Mouse (Mus musculus) intestine, embryonic 14.5 days (tissue): ENCODE results near the gene Tcf7l2. TPM values are rescaled to one million over a fixed set of nuclear protein-coding genes. Genes with fewer than 3 reads are reported as not detected.

Experiments used
- ATAC-seq: fragments of 200-750 bp; cut with Nextera tagmentation; replicated peaks from 2 replicates; pipeline ENCODE4 v1.8.0; 2017; ENCODE audit warnings: low read depth, moderate number of reproducible peaks, moderate TSS enrichment, moderate library complexity; ENCODE audit not compliant: low FRiP score, low TSS enrichment
- DNase-seq: peaks from one replicate; pipeline ENCODE4 v3.0.0-alpha.2; 2018; ENCODE audit warnings: low spot score
- H3K27ac ChIP-seq: fragments of 300-500 bp; sonication (generic); 2 replicates; pipeline ENCODE4 v1.5.1; 2014; ENCODE audit warnings: low read depth, mild to moderate bottlenecking, control low read depth
- H3K27me3 ChIP-seq: fragments of 300-500 bp; sonication (generic); replicated peaks from 2 replicates; pipeline ENCODE4 v1.6.1; 2014; ENCODE audit warnings: low read length, control low read depth; ENCODE audit not compliant: control insufficient read depth, insufficient read depth
- H3K36me3 ChIP-seq: fragments of 300-500 bp; sonication (generic); 2 replicates; pipeline ENCODE4 v1.6.1; 2014; ENCODE audit warnings: low read length, control low read depth; ENCODE audit not compliant: control insufficient read depth, insufficient read depth
- H3K4me1 ChIP-seq: fragments of 300-500 bp; sonication (generic); replicated peaks from 2 replicates; pipeline ENCODE4 v1.6.1; 2014; ENCODE audit warnings: low read length, control low read depth, mixed read lengths; ENCODE audit not compliant: control insufficient read depth, insufficient read depth
- H3K4me2 ChIP-seq: fragments of 300-500 bp; sonication (generic); 2 replicates; pipeline ENCODE4 v1.6.1; 2014; ENCODE audit warnings: low read length
- H3K4me3 ChIP-seq: fragments of 300-500 bp; sonication (generic); 2 replicates; pipeline ENCODE4 v1.5.1; 2014; ENCODE audit warnings: low read depth, low read length, control low read depth, mixed read lengths
- H3K9ac ChIP-seq: fragments of 300-500 bp; sonication (generic); 2 replicates; pipeline ENCODE4 v1.6.1; 2014; ENCODE audit warnings: mild to moderate bottlenecking, low read length
- H3K9me3 ChIP-seq: fragments of 300-500 bp; sonication (generic); 2 replicates; pipeline ENCODE4 v1.6.1; 2016; ENCODE audit warnings: low read length, control low read depth; ENCODE audit not compliant: control insufficient read depth
- WGBS: fragments of 180-500 bp; shearing (Covaris S2); extraction: QIAGEN DNeasy Blood & Tissue Kit; methylation state at CpG from one replicate; pipeline ENCODE4 v1.1.7; 2014; 5-methylcytosine and 5-hydroxymethylcytosine counted together
- polyA plus RNA-seq: library from polyadenylated mRNA; unstranded; fragments of >200 nt; fragmentation: Nextera tagmentation; extraction: Ambion mirVana; gene quantifications from 2 replicates; pipeline ENCODE4 v1.2.1, GENCODE M21; 2014

Tcf7l2 gene
- polyA plus RNA-seq, 1 experiment from 2014 or later = 97.2 TPM

DNA sequence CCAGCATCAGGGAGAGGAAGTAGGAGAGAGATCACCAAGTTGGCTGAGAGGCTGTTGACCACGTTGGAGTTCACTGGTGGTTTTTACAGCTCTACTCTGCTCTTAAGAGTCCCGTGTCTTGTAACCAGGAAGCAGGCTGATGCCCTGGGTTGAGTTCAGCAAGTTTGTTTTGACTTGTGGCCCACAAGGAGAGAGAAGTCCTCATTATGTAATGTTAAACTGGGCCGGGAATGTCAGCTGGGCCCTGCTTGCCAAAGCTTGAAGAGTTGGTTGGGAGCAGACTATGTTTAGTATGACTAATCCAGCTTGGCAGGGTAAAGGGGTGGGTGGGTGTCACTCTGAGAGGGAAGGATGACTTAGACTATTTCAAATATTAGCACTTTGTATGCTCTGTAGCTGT is 134.9 kb downstream of the Tcf7l2 start:
- no peaks in the 10 kb centered on the region for H3K9me3 ChIP-seq
- peaks cover 7% of the 10 kb centered on the region for H3K4me1 ChIP-seq
- H3K9ac ChIP-seq = no peak overlapping the region
- DNase-seq (no peak), ATAC-seq (no peak)
- WGBS = 48% methylated on average over 3 of the region's 3 CpGs
- H3K36me3 ChIP-seq = no peaks in the 10 kb centered on the region
- H3K4me2 ChIP-seq = no peak overlapping the region
- no peak overlapping the region for H3K27ac ChIP-seq
- H3K27me3 ChIP-seq = no peaks in the 10 kb centered on the region
- H3K4me3 ChIP-seq = no peak overlapping the region

GRCm38 (mm10) chr19:55877404-55877915 is 135.8 kb downstream of the Tcf7l2 start:
- Histone ChIP-seq H3K4me1 (peaks cover 7% of the 10 kb centered on the region), H3K9me3 (no peaks in the 10 kb centered on the region), H3K27ac (no peak overlapping the region), H3K9ac (no peak overlapping the region), H3K4me2 (no peak overlapping the region), H3K36me3 (no peaks in the 10 kb centered on the region), H3K27me3 (no peaks in the 10 kb centered on the region), H3K4me3 (no peak overlapping the region)
- ATAC-seq (peak; percentile 57; the same call in 1 of the 2 replicates), DNase-seq (peak; percentile 77)
- 65% methylated on average over 7 of the region's 7 CpGs for WGBS

GRCm38 (mm10) chr19:55880664-55881359 is 139.2 kb downstream of the Tcf7l2 start:
- H3K27ac ChIP-seq = no peak overlapping the region
- no peak for DNase-seq

DNA sequence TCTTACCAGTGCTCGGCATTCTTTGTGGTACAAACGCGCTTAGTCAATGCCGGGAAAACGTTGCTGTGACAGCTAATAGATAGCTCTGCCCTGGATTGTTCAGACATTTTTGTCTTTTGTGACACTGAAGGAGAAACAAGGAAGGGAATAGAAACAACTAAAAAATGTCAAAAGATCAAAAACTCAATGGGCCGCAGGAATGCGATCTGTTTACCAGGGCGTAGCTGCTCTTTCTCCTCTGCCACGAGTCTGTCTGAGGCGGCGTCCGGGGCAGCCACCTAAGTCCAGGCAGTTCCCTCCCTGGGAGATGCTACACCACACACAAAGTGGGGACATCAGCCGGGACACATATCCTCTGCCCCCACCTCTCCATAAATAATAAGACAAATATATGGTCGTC is 144.9 kb downstream of the Tcf7l2 start:
- Histone ChIP-seq H3K9ac (no peak overlapping the region), H3K27me3 (no peaks in the 10 kb centered on the region), H3K4me3 (no peak overlapping the region), H3K36me3 (no peaks in the 10 kb centered on the region), H3K27ac (no peak overlapping the region), H3K4me2 (no peak overlapping the region), H3K9me3 (peaks cover 3% of the 10 kb centered on the region; the same call in 1 of the 2 replicates), H3K4me1 (no peaks in the 10 kb centered on the region)
- WGBS = 67% methylated on average over 14 of the region's 14 CpGs
- ATAC-seq = no peak
- DNase-seq = no peak

More at GRCm38 (mm10) chr19:55880664-55881359, 139.2 kb downstream of the Tcf7l2 start:
- H3K4me2 ChIP-seq = no peak overlapping the region
- H3K27me3 ChIP-seq = no peaks in the 10 kb centered on the region
- ATAC-seq = 0 out of 2 replicates have a peak, but pooled peaks have one; percentile 15
- no peaks in the 10 kb centered on the region for H3K9me3 ChIP-seq
- no peak overlapping the region for H3K9ac ChIP-seq
- no peaks in the 10 kb centered on the region for H3K36me3 ChIP-seq
- peaks cover 7% of the 10 kb centered on the region for H3K4me1 ChIP-seq
- no peak overlapping the region for H3K4me3 ChIP-seq
- WGBS = 60% methylated on average over 13 of the region's 13 CpGs

GRCm38 (mm10) chr19:55891692-55892183 is 150.1 kb downstream of the Tcf7l2 start:
- H3K4me2 ChIP-seq = no peak overlapping the region
- no peak overlapping the region for H3K27ac ChIP-seq
- no peaks in the 10 kb centered on the region for H3K36me3 ChIP-seq
- WGBS = 79% methylated on average over 9 of the region's 9 CpGs
- no peaks in the 10 kb centered on the region; the same call in 1 of the 2 replicates for H3K27me3 ChIP-seq
- no peak for DNase-seq
- no peak for ATAC-seq
- no peak overlapping the region for H3K9ac ChIP-seq
- peaks cover 3% of the 10 kb centered on the region; the same call in 1 of the 2 replicates for H3K9me3 ChIP-seq
- H3K4me3 ChIP-seq = no peak overlapping the region
- peaks cover 19% of the 10 kb centered on the region for H3K4me1 ChIP-seq

DNA sequence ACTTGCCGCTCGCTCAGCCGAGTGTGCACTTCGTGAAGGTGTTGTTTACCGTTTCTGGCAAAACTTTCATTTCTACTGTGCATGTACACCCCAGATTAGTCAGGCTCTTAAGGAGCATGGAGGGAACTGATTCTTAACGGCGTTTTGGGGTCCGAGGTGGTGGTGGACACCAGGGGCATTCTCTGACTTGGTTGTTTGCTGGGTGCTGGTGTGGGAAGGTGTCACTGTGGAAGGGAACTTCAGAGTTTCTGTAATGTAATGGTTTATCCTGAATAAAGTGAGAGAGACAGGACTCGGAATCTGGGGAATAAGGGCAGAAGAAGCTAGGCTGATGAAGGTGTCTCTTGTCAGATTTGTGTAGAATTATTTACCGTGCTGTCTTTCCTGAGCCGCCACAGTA is 151.9 kb downstream of the Tcf7l2 start:
- Histone ChIP-seq H3K36me3 (no peaks in the 10 kb centered on the region), H3K4me2 (no peak overlapping the region), H3K27ac (no peak overlapping the region), H3K9ac (no peak overlapping the region), H3K4me3 (no peak overlapping the region), H3K27me3 (no peaks in the 10 kb centered on the region; the same call in 1 of the 2 replicates), H3K9me3 (no peaks in the 10 kb centered on the region; the same call in 1 of the 2 replicates), H3K4me1 (peaks cover 27% of the 10 kb centered on the region)
- WGBS = 84% methylated on average over 11 of the region's 11 CpGs
- no peak for DNase-seq
- no peak for ATAC-seq

- peaks cover 32% of the 10 kb centered on the region for H3K4me1 ChIP-seq
- no peak for DNase-seq
- H3K9me3 ChIP-seq = no peaks in the 10 kb centered on the region
- H3K27me3 ChIP-seq = no peaks in the 10 kb centered on the region; the same call in 1 of the 2 replicates
- WGBS = 79% methylated on average over 9 of the region's 9 CpGs
- H3K4me2 ChIP-seq = no peak overlapping the region
- H3K9ac ChIP-seq = no peak overlapping the region
- H3K4me3 ChIP-seq = no peak overlapping the region
- no peaks in the 10 kb centered on the region for H3K36me3 ChIP-seq
- no peak for ATAC-seq
- no peak overlapping the region for H3K27ac ChIP-seq
Measured at GRCm38 (mm10) chr19:55894396-55894795, 152.8 kb downstream of the Tcf7l2 start.

DNA sequence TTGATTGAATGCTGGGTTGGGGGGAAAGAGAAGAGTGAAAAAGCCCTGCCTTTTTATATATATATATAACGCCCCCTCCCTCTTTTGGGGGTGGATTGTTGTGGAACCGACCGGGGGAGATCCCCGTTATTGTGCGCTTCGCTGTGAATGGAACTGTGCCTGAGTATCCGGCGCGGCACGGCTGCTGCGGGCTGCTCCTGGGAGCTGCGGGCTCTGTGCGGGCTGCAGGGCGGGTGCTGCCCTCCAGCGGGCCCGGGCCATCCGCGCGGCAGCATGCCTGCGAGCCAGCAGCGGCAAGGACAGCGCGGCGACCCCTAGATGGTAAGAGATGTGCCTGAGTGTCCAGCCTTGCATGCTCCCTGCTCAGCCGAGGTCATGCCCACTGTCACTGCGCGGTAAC is 153.7 kb downstream of the Tcf7l2 start:
- Histone ChIP-seq H3K4me3 (peak overlapping the region; percentile 31), H3K27ac (no peak overlapping the region), H3K9ac (peak overlapping the region; percentile 32; the same call in 1 of the 2 replicates), H3K9me3 (no peaks in the 10 kb centered on the region), H3K4me2 (peak overlapping the region; percentile 65), H3K36me3 (no peaks in the 10 kb centered on the region), H3K27me3 (no peaks in the 10 kb centered on the region; the same call in 1 of the 2 replicates), H3K4me1 (peaks cover 41% of the 10 kb centered on the region)
- DNase-seq (peak; percentile 67), ATAC-seq (peak; percentile 60; the same call in 1 of the 2 replicates)
- WGBS = 2% methylated on average over 27 of the region's 27 CpGs
